Mouse (Mus musculus) common myeloid progenitor, adult 5-6 weeks (primary cell): ENCODE data around the gene Gmeb1. TPM values are rescaled to one million over a fixed set of nuclear protein-coding genes. Genes with fewer than 3 reads are reported as not detected.
"Not testable (repeated sequence)": the region's sequence is repeated elsewhere in the genome, so short reads cannot be mapped to it uniquely, and the experiment has no call there.

Experiments
- ATAC-seq: replicated peaks from 2 replicates; pipeline ENCODE4 v1.8.0; 2016; ENCODE audit warnings: low read depth, mild to moderate bottlenecking, moderate TSS enrichment, inconsistent platforms; ENCODE audit not compliant: poor library complexity, severe bottlenecking
- total RNA-seq: library from RNA; stranded (forward); fragments of 200-1000, 187-1606 nt; gene quantifications from 2 replicates; pipeline ENCODE4 v1.2.3, GENCODE M21; 2017

The Gmeb1 gene
- total RNA-seq = 23.2 and 26.9 TPM in 2 replicates

DNA sequence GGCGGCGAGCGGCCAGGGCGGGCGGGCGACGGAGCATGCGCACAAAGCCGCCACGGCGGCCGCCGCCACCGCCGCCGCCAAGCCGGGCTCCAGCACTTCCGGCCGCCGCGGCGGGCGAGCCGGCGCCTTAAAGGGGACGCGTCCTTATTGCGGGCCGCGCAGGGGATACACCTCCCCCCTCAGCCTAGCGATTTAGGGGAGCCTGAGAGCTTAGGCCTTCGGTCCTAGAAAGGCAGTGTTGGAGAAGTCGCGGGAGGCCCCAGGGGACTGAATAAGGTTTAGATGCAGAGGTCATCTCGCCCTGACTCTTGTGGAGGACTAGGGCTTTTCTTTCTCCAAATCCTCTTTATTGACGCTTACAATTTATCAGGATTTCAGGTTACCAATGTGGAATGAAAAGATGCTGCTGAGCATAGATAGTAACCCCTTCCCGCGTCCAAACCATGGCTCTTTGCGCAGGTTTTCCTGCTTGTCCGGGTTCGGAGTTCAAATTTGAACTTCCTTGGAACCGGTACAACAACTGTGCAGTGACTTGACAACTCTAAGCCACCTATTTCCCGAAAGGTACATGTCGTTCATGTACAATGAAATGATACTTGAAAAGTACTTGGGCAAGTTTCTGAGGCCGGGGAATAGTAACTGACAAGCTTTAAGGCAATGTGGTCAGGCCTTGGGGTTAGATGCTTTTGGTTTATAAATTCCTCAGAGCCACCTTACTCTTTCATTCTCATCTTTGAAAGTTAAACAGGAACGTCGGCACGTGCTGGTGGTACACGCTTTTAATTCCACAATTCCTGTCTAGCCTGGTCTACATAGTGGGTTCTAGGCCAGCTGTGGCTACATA, at the start of gene Gmeb1:
Gmeb1 (minus strand) TSS at position 89 of the 844 bp plus-strand sequence.
- peak; percentile 64 for ATAC-seq

DNA sequence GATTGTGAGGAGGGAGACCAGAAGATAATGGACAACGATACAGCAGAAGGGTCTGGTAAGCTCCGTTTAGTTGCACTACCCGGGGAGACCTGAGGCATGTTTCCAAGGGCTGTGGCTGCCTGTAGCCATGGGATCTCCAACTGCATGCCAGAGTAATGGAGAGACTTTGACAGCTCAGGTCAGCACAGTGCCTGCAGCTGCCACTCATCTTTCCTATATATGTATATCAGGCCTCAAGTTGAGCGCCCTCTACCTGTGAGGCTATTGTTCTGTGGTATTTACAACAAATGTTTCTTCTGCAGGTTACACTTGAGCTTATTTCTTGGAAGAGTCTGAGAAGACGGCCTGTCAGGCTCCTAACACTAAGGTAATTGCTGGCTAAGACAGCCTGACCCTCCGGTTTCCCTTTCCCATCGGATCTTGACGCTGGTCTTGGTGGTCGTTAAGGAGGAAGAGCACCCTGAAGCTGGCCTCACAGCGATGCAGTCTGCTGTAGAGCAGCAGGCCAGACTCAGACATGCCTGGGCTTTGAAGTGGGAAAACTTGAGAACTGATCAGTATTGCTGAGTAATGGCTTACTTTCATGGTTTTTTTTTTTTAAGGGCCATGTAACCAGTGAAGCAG, 48.6 kb upstream of the Gmeb1 start:
- peak; percentile 21 for ATAC-seq

- peak; percentile 68 for ATAC-seq
Measured at GRCm38 (mm10) chr4:132309140-132309848, 47.9 kb upstream of the Gmeb1 start.

GRCm38 (mm10) chr4:132308437-132309139, 47.2 kb upstream of the Gmeb1 start:
- peak; percentile 77 for ATAC-seq

DNA sequence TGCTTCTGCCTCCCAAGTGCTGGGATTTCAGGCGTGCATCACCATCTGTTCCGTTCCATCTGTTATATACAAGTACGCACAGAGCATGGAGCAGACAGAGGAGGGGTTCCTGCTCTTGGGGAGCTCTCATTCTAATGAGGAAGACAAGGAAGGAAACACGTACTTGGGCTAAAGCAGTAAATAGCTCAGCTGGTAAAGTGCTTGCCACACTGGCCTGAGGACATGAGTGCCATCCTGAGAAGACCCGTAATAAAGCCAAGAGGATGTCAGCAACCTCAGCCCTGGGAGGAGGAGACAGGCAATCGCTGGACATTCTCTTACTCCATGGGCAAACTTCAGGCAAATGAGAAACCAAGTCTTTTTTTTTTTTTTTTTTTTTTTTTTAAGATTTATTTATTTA, 44.6 kb upstream of the Gmeb1 start:
- no peak for ATAC-seq

GRCm38 (mm10) chr4:132305276-132305675, 43.9 kb upstream of the Gmeb1 start:
- ATAC-seq = no peak; the same call in 1 of the 2 replicates

DNA sequence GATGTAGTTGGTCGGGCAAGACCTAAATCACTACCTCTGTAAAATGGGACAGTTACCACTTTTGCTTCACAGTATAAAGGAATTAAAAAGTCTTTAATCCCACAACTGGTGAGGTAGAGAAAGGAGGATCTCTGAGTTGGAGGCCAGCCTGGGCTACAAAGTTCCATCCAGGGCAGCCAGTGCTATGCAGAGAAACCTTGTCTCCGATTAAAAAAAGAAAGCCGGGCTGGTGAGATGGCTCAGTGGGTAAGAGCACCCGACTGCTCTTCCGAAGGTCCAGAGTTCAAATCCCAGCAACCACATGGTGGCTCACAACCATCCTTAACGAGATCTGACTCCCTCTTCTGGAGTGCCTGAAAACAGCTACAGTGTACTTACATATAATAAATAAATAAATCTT, 42.1 kb upstream of the Gmeb1 start:
- ATAC-seq = not testable (repeated sequence)

DNA sequence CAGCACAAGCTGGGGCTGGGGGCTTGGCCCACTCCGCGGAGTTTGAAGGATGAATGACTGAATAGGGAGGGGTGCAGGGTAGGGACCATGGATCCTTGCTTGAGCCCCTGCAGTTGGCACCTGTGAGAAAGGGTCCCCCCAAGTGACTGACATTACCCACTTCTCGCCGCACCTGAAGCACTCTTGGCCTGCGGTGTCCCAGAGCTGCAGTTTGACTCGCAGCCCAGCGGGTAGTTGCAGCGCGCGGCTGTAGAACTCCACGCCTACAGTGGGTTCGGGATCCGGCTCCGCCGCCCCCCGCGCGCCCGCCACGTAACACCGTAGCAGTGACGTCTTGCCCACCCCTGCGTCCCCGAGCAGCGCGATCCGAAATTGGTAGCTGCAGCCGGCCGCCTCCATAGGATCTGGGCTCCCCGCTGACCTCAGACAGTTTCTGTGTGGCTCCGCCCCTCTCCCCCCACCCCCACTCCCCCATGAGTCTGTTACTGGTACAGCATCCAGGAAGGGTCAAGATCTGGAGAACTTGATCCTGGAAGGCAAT, 41.6 kb upstream of the Gmeb1 start, which contains the start of gene Rab42:
Rab42 (minus strand) TSS at position 447 of the 541 bp plus-strand sequence.
- ATAC-seq = peak; percentile 78

DNA sequence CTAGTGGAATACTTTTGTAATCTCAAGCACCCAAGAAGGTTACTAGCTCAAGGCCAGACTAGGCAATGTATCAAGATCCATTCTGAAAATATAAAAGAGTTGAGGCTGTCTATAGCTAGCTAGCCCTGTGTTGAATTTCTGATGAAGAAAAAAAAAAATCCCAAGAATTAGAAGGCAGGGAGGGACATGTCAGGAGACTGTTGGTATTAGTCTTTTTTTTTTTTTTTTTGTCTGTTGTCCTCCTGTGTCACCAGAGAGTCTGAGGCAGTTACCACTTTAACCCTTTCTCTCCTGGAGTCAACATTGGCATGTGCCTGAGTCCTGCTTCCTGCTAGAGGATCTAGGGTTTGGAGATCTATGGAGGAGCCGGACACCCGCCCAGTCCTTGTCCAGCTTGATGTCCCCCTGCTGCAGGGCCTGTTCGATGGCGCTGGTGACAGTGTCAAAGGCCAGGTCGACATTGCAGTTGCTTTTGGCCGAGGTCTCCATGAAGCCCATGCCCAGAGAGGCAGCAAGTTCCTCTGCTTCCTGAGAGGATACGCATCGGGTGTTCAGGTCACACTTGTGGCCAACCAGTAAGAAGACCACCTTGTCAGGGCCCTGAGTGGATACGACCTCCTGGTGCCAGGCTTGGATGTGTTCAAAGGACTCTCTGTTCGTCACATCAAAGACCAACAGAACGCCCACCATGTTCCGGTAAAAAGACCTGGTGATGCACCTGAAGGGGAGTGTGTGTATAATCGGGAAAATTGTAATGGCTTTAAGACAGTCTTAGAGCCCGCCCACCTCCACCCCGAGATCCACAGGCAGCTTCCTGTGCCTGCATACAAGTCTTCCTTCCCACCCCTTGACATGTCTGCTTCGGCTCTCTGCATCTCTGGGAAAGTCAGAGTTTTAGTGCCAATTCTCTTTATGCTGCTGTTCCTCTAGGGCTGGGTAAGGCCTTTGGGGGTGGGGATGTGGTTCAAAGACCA, 40.9 kb upstream of the Gmeb1 start:
- no peak; the same call in 1 of the 2 replicates for ATAC-seq

GRCm38 (mm10) chr4:132301486-132301885, 40.1 kb upstream of the Gmeb1 start:
- ATAC-seq = no peak

GRCm38 (mm10) chr4:132299849-132300248, 38.4 kb upstream of the Gmeb1 start:
- ATAC-seq = no peak

GRCm38 (mm10) chr4:132295696-132296390, 34.4 kb upstream of the Gmeb1 start:
- ATAC-seq = 0 out of 2 replicates have a peak, but pooled peaks have one; percentile 27

DNA sequence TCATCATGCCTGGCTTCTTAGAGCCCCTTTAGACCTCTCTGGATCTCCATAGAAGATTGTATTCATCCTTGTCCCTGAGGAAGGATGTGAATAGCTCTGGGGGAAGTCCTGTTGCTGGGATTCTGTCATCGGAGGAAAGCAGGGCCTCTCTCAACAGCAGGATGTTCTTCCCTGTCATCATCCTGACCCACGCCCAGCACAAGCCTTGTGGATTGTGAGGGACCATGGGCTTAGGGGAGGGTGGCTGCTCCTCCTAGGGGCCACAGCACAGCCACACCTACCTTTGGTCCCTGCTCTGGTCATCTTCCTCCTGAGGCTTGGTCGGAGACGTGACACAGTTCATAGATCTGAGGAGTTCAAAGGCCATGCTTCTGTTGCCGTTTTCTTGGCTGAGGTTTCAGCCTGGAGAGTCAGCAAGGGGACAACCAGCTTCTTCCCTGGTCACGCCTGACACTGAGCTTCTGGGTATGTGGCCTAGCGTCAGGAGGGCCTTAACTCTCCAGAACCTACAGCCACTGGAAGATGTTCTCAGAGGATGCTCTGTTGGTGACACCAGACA, 32.4 kb upstream of the Gmeb1 start:
- no peak for ATAC-seq

DNA sequence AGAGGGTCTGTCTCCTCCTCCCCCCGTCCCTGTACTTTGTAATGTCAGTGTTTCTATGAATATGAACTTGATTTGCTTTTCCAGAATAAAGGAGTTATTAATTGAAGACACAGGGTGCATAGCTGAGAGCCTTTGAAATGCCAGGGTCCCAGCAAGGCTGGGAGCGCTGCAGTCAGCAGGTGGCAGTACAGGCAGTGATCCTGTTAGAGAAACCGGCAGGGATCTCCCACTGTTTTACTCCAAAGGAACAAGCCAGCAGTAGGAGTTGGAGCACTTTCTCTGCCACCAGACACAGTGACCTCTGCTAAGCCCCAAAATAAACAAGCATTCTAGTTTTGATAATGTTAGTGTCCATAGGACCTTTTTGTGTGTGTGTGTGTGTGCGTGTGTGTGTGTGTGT, 31.6 kb upstream of the Gmeb1 start:
- no peak; the same call in 1 of the 2 replicates for ATAC-seq

GRCm38 (mm10) chr4:132291624-132292335, 30.4 kb upstream of the Gmeb1 start:
- no peak for ATAC-seq

- no peak for ATAC-seq
Measured at GRCm38 (mm10) chr4:132291056-132291455, 29.7 kb upstream of the Gmeb1 start.

DNA sequence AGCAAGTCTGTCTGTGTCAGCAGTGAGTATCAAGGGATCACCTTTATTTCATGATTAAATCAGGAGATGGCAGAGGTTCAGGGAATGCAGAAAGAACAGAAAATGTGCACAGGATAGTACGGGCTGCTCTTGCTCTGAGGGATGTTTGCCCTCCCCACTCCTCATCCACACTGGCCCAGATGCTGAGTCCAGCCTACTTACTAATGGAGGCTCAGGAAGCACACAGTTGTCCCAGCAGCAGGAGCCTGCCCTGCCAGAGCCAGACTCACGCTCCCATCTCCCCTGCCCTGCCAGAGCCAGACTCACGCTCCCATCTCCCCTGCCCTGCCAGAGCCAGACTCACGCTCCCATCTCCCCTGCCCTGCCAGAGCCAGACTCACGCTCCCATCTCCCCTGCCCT, 27.4 kb upstream of the Gmeb1 start:
- not testable (repeated sequence) for ATAC-seq
